Mouse (Mus musculus) brown adipose tissue, adult 24 weeks (tissue): ENCODE measurements around the gene Ankrd6. TPM values are rescaled to one million over a fixed set of nuclear protein-coding genes. Genes with fewer than 3 reads are reported as not detected.
"Not testable (repeated sequence)": the region's sequence is repeated elsewhere in the genome, so short reads cannot be mapped to it uniquely, and the experiment has no call there.

Experiments
- H3K27ac ChIP-seq: fragments of 200-500 bp; replicated peaks from 2 replicates; pipeline ENCODE4 v1.5.1; 2012; ENCODE audit warnings: low read depth, mild to moderate bottlenecking, low read length
- H3K4me1 ChIP-seq: fragments of 200-500 bp; 2 replicates; pipeline ENCODE4 v1.6.1; 2012; ENCODE audit warnings: low read length, mixed read lengths; ENCODE audit not compliant: control insufficient read depth, insufficient read depth, insufficient read length
- H3K4me3 ChIP-seq: fragments of 200-500 bp; 2 replicates; pipeline ENCODE4 v1.5.1; 2012; ENCODE audit warnings: low read depth, mild to moderate bottlenecking, low read length, moderate library complexity; ENCODE audit not compliant: insufficient read depth
- polyA plus RNA-seq: library from polyadenylated mRNA; stranded (reverse); fragments of >200 nt; gene quantifications from 2 replicates; pipeline ENCODE4 v1.2.4, GENCODE M21; 2012; ENCODE audit not compliant: missing spikeins, insufficient read depth, insufficient read length

Ankrd6 gene
- polyA plus RNA-seq, 1 experiment: 0.59 TPM

DNA sequence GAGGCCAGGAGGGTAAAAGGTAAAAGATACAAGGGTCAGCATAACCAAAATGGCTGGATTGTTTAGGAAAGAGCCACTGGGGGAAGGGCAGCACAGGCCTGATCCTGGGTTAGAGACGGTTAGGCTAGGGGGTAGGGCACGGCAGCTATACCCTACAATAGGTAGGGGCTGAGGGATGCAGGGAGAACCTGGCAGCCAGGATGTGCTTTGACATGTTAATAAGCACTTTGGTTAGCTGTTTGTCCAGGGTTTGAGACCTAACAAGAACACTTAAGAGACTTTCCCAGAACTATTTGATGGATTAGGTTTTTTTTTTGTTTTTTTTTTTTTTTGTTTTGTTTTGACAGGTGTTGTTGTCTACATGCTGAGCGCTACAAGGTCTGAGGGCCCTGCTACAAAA is 29.4 kb upstream of the Ankrd6 start:
- H3K4me1 ChIP-seq: no peaks in the 10 kb centered on the region
- H3K27ac ChIP-seq: no peak overlapping the region
- no peak overlapping the region for H3K4me3 ChIP-seq

DNA sequence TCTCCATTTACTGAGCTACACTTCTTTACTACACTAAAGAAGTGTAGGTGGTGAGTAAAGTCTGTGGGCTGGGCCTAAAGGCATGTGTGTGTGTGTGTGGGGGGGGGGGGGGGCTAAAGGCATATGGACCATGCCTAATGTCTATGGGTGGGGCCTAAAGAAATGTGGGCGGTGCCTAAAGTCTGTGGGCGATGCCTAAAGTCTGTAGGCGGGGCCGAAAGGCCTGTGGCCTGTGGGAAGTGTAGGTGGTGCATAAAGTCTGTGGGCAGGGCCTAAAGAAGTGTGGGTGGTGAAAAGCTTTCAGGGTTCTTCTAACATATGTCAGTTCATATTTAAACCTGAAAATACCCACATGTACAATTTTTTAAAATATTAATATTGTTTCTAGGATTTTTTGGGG is 26.7 kb upstream of the Ankrd6 start:
- H3K4me1 ChIP-seq: no peaks in the 10 kb centered on the region
- no peak overlapping the region for H3K4me3 ChIP-seq
- H3K27ac ChIP-seq: no peak overlapping the region

DNA sequence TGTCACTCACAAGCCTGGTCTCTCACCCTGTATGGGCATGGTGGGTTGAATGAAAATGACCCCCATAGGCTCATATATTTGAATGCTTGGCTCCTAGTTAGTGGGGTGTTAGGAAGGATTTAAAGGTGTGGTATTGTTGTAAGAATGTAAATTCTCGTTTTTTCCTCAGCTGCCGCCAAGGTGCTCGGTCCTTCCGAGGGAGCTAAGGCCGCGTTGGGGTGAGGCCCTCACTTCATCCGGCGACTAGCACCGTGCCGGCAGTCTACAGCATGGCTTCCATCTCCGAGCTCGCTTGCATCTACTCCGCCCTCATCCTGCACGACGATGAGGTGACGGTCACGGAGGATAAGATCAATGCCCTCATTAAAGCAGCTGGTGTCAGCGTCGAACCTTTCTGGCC is 14.0 kb upstream of the Ankrd6 start:
- H3K4me1 ChIP-seq, H3K4me3 ChIP-seq, H3K27ac ChIP-seq: not testable (repeated sequence)

DNA sequence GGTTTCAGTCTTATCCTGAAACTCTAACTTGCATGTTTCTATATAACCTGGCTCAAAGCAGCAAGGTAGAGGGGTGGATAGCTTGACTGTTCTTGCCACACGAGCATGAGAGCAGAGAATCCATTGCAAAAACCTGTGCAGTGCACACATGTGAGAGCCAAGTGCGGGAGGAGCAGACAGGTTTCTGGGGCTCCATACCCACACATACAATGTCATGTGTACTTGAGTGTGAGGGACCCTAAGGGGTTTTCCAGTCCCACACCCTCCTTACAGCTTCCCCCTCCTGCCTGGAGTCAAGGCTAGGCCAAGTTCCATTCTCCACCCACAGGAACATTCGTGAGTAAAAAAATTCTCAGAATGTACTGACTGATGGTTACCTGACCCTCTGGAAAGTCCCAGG is 10.8 kb upstream of the Ankrd6 start:
- no peaks in the 10 kb centered on the region for H3K4me1 ChIP-seq
- no peak overlapping the region for H3K27ac ChIP-seq
- H3K4me3 ChIP-seq: no peak overlapping the region

DNA sequence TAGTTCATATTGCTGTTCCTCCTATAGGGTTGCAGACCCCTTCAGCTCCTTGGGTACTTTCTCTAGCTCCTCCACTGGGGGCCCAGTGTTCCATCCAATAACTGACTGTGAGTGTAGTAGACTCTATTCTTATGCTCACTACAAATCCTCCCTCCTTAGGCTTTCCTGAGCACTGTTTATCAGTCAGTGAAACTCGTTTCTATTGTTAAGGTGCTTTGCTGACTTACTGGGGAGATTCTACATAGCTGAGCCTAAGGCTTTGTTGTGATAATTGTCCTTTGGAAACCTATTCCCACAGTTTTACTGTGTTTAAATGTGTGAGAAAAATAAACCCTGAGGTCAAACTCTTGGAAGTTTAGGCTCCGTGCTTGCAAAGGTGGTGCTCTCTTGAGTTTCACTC is 5.8 kb upstream of the Ankrd6 start:
- Histone ChIP-seq H3K4me1 (no peaks in the 10 kb centered on the region), H3K4me3 (no peak overlapping the region), H3K27ac (no peak overlapping the region)

GRCm38 (mm10) chr4:32952681-32953080 is 2.0 kb upstream of the Ankrd6 start:
- Histone ChIP-seq H3K27ac (no peak overlapping the region), H3K4me3 (no peak overlapping the region), H3K4me1 (peaks cover 2% of the 10 kb centered on the region; the same call in 1 of the 2 replicates)

DNA sequence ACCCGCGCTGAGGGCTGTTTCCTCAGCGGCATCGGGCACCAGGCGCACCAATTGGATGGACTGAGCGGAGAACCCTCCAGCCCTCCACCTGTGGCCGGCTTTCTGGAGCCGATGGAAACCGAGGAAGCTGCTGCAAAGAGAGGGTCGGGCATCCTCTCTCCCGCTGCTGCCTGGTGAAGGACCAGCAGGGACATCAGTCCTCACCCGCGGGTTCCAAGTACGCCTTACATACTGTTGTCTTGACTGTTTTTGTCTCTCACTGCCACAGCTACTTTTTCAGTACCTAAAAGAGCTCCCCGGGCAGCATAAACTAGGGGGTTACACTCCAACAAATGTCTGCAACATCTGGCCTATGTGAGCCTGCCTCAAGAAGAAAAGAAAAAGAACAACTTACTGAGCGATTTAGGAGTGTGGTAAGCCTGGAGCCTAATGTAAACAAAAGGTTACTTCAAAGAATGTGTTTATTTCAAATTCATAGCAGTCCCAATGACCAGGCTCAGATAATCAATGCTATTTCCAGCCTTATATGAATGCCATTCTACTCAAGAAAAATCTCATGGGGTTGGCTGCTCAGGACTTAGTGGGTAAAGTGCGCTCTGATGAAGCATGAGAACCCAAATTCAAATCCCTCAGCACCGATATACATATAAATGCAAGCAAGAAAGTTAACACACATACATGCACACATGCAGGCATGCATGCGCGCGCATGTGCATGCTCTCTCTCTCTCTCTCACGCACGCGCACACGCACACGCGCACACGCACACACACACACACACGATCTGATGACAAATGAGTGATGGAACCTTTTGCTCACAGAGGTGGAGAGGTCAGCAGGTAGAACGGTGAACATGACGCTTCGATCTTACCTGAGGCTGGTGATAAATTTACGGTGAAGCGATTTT is 647 bp upstream of the Ankrd6 start:
- Histone ChIP-seq H3K4me3 (peak overlapping the region; percentile 62), H3K27ac (no peak overlapping the region)

GRCm38 (mm10) chr4:32948696-32949095 is 1.9 kb downstream of the Ankrd6 start:
- no peak overlapping the region for H3K27ac ChIP-seq
- peaks cover 2% of the 10 kb centered on the region; the same call in 1 of the 2 replicates for H3K4me1 ChIP-seq
- H3K4me3 ChIP-seq: no peak overlapping the region

More for the DNA sequence above, 647 bp upstream of the Ankrd6 start:
- peaks cover 2% of the 10 kb centered on the region; the same call in 1 of the 2 replicates for H3K4me1 ChIP-seq

DNA sequence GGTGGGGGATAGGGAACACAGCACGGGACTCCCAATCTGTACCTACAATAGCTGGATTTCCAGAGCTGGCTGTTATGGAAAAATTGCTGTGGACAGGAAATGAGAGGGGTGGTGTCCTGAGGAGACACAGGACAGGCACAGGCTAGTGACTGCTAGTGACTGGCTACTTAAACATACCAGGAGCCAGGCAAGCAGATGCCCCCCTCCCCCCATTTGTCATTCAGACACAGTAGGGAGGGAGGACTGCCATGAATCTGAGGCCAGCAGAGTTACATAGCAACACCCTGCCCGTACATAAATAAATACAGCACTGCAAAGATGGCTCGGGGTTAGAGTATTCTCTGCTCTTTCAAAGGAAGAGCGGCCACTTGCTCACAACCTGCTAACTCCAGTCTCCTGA is 3.0 kb downstream of the Ankrd6 start:
- Histone ChIP-seq H3K4me3 (no peak overlapping the region), H3K27ac (no peak overlapping the region), H3K4me1 (peaks cover 2% of the 10 kb centered on the region; the same call in 1 of the 2 replicates)

- no peaks in the 10 kb centered on the region for H3K4me1 ChIP-seq
- no peak overlapping the region for H3K27ac ChIP-seq
Observed at GRCm38 (mm10) chr4:32940984-32941383, 9.7 kb downstream of the Ankrd6 start.

DNA sequence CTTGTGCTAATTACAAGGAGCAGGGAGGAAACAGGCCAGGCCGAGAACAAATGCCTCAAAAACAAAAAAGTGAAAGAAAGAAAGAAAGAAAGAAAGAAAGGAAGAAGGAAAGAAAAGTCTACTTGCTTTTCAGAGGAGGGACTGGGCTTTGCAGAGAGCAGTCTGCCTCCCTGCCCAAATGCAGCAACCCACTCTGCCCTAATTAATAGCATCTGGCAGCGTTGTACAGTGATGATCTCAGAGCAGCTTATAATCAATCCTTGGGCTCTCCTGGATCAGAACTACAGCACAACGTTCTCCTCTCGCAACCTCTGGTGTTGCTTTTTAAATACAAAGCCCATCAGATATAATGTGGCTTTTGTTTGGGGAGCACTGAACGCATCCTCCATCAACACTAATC is 10.7 kb downstream of the Ankrd6 start:
- no peak overlapping the region for H3K4me3 ChIP-seq
- H3K27ac ChIP-seq: no peak overlapping the region
- no peaks in the 10 kb centered on the region for H3K4me1 ChIP-seq

More at GRCm38 (mm10) chr4:32940984-32941383, 9.7 kb downstream of the Ankrd6 start:
- H3K4me3 ChIP-seq: no peak overlapping the region

GRCm38 (mm10) chr4:32939521-32939920 is 11.1 kb downstream of the Ankrd6 start:
- Histone ChIP-seq H3K27ac (no peak overlapping the region), H3K4me1 (no peaks in the 10 kb centered on the region), H3K4me3 (no peak overlapping the region)

DNA sequence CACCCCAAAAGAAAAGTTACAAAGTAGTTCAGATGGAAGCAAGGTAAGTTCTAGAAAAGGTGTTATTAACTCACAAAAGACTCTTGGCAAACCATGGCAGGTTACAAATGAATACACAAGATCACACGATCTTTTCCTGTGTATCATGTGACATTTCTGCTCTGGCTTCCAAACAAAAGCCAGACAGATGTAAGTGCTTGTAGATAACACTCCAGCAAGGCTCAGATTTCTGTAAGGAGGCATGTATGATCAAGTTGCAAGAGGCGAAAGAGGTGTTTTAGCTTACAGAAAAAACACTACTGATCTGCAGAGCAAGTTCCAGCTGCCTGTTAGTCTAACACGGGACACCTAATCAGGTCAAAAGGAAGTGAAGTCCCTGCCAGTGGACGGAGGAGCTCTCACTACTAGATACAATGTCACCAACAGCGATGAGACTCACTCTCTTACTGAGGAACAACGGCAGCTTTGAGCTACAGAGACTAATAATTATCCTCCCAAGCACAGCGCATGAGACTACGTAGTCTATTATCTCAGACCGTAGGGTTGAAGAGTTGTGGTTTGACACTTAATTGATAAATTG is 13.8 kb downstream of the Ankrd6 start:
- H3K4me1 ChIP-seq: no peaks in the 10 kb centered on the region
- no peak overlapping the region for H3K27ac ChIP-seq
- H3K4me3 ChIP-seq: no peak overlapping the region

DNA sequence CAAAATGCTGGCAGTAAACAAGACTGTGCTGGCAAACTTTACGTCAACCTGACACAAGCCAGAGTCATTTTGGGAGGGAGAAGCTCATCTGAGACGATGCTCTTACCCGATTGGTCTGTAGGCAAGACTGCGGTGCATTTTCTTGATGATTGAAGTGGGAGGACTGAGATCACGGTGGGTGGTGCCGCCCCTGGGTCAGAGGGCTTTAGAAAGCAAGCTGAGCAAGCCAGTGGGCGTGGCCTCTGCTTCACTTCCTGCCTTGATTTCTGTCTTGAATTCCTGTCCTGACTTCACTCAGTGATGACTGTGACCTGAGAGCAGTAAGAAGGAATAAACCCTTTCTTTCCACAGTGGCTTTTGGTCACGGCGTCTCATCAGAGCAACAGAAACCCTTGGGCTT is 18.6 kb downstream of the Ankrd6 start:
- Histone ChIP-seq H3K4me3 (peak overlapping the region; percentile 16; the same call in 1 of the 2 replicates), H3K4me1 (no peaks in the 10 kb centered on the region), H3K27ac (0 out of 2 replicates have a peak overlapping the region, but pooled peaks have one; percentile 11)

- Histone ChIP-seq H3K27ac (no peak overlapping the region), H3K4me1 (no peaks in the 10 kb centered on the region), H3K4me3 (no peak overlapping the region)
Observed at GRCm38 (mm10) chr4:32929750-32930149, 20.9 kb downstream of the Ankrd6 start.
